Mouse (Mus musculus): ENCODE measurements around the gene Dppa4.
A peak's percentile ranks its signal among the peaks of the same experiment; 100 is the strongest.
"Not testable (repeated sequence)": the region's sequence is repeated elsewhere in the genome, so short reads cannot be mapped to it uniquely, and the experiment has no call there.

Dppa4 gene

GRCm38 (mm10) chr16:48283517-48283916 lies at the start of gene Dppa4:
Dppa4 (plus strand) TSS chr16:48283733.
- no peak for DNase-seq (ENCODE audit: low read depth, low spot score)

GRCm38 (mm10) chr16:48234999-48235398 lies 48.5 kb upstream of the Dppa4 start:
- DNase-seq (ENCODE audit: low read depth, low spot score): no peak

DNA sequence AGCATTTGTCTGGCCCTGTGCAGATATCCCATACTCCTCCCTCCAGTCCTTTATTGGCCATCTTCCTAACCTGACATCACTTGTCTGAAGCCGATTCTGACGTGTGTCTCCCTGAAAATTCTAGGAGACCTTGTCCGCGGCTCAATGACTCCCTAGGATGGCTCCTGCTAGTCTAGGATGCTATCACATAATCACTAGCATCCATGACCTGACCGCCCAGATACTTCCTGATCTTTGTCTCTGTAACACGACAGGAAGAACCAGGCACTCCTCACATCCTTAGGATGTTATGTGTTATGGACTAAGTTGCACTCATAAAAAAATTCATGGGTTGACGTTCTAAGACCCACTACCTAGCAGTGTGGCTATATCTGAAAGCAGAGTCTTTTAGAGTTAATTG lies 45.9 kb upstream of the Dppa4 start:
- no peak for DNase-seq (ENCODE audit: low read depth, low spot score)

GRCm38 (mm10) chr16:48247044-48247661 lies 36.4 kb upstream of the Dppa4 start:
- no peak for DNase-seq (ENCODE audit: low read depth, low spot score)

DNA sequence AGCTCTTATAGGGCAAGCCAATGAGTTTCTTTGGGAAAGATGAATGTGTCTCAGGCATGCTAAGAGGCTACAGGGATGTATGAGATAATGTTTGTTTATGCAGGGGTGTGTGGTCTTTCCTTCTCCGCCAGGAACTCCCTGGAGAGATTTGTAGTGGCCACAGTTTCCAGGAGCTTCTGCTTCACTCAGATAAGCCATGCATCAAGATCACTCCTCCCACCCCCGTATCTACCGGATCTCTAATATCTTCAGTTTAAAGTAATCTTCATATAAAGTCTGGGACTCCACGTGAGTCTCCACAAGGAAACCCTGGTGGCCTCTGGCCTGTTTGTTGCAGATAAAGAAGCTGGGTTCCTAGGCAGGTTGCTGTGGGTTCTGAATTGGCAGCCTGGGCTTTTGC lies 30.7 kb upstream of the Dppa4 start:
- no peak for DNase-seq (ENCODE audit: low read depth, low spot score)

- no peak for DNase-seq (ENCODE audit: low read depth, low spot score)
These were observed 28.9 kb upstream of the Dppa4 start for GRCm38 (mm10) chr16:48254584-48254983.

- DNase-seq (ENCODE audit: low read depth, low spot score): no peak
These were observed 24.0 kb upstream of the Dppa4 start for GRCm38 (mm10) chr16:48259519-48259918.

- no peak for DNase-seq (ENCODE audit: low read depth, low spot score)
These were observed 20.6 kb upstream of the Dppa4 start for GRCm38 (mm10) chr16:48262901-48263300.

GRCm38 (mm10) chr16:48265856-48266255 lies 17.7 kb upstream of the Dppa4 start:
- DNase-seq (ENCODE audit: low read depth, low spot score): no peak

GRCm38 (mm10) chr16:48276940-48277339 lies 6.6 kb upstream of the Dppa4 start:
- DNase-seq (ENCODE audit: low read depth, low spot score): no peak

DNA sequence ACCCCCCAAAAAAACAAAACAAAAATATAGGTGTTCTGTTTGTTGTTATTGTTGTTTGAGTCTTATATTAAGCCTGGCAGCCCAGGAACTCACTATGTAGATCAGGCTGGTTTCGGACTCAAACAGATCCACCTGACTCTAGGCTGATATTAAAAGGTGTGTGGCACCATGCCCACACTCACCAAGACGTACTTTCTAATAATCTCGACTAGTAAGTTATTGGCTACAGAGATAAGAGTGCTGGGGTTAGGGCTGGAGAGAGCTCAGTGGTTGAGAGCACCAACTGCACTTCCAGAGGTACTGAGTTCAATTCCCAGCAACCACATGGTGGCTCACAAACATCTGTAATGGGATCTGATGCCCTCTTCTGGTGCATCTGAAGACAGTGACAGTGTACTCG lies 2.6 kb upstream of the Dppa4 start:
- no peak for DNase-seq (ENCODE audit: low read depth, low spot score)

DNA sequence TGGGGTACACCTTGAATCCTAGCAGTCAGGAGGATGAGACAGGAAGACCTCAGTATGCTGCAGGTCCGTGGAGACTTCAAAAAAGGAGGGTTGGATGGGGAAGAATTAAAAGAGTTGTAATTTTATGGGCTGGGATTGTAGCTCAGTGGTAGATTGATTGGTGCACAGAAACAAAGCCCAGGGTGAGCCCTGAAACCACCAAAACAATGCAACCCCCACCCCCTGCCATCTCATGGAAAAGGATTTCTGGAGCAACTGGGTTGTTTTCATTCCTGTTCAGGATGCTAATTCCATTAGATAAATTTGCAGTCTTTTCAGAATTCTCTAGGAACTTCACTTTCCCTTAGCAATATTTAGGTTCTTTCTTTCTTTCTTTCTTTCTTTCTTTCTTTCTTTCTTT lies 732 bp upstream of the Dppa4 start:
- no peak for DNase-seq (ENCODE audit: low read depth, low spot score)

GRCm38 (mm10) chr16:48285517-48285916 lies 2.0 kb downstream of the Dppa4 start:
- DNase-seq (ENCODE audit: low read depth, low spot score): no peak

DNA sequence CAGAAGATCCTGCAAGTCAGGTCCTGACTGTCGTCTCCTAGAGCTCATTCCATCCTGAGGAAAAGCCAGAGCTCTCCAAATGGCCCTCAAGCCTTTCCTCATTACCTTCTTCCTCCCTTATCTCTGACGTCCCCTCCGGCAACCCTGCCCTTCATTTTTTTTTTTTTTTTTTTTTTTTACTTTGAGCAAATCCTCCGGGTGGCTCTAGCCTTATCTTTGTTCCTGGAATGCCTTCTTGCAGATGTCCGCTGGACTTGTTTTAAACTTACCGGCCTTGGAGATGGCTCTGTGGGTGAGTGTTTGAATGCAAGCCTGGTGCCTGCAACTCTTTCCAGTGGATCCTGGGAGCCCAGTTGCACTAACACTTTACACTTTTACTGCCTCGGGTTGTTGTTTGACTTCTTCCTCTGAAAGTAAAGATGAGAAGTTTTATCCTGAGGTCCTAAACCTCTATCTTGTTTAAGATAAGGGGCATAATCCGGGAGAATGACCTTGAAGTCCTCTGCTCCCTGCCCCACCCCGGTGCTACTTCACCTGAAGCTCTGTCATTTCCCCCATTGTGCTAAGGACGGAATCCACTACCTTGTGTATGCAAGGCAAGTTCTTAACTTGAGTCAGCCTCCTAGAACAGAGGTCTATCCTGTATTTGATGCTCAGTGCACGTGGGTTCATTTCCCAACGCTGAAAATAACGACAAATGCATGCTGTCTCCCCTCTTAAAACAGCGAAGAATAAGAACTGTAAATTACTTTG lies 14.0 kb downstream of the Dppa4 start:
- DNase-seq (ENCODE audit: low read depth, low spot score): no peak

GRCm38 (mm10) chr16:48299884-48300283 lies 16.4 kb downstream of the Dppa4 start:
- DNase-seq (ENCODE audit: low read depth, low spot score): no peak

- no peak for DNase-seq (ENCODE audit: low read depth, low spot score)
These were observed 20.0 kb downstream of the Dppa4 start, which contains the start of gene Dppa2 for GRCm38 (mm10) chr16:48303509-48303908. Dppa2 (plus strand) TSS chr16:48303908.

- peak; percentile 12 for DNase-seq (ENCODE audit: low read depth, low spot score)
These were observed 20.4 kb downstream of the Dppa4 start for GRCm38 (mm10) chr16:48303983-48304382.

DNA sequence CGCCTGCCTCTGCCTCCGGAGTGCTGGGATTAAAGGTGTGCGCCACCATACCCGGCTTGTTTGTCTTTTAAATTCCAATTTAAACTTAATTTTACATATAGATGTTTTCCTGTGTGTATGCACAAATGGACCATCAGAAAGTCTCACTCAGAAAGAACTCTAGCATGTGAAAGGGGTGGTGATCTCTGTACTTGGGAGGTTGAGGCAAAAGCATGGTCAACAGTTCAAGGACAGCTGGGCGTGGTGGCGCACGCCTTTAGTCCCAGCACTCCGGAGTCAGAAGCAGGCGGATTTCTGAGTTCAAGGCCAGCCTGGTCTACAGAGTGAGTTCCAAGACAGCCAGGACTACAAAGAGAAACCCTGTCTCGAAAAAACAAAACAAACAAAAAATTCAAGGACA lies 25.4 kb downstream of the Dppa4 start:
- not testable (repeated sequence) for DNase-seq (ENCODE audit: low read depth, low spot score)

DNA sequence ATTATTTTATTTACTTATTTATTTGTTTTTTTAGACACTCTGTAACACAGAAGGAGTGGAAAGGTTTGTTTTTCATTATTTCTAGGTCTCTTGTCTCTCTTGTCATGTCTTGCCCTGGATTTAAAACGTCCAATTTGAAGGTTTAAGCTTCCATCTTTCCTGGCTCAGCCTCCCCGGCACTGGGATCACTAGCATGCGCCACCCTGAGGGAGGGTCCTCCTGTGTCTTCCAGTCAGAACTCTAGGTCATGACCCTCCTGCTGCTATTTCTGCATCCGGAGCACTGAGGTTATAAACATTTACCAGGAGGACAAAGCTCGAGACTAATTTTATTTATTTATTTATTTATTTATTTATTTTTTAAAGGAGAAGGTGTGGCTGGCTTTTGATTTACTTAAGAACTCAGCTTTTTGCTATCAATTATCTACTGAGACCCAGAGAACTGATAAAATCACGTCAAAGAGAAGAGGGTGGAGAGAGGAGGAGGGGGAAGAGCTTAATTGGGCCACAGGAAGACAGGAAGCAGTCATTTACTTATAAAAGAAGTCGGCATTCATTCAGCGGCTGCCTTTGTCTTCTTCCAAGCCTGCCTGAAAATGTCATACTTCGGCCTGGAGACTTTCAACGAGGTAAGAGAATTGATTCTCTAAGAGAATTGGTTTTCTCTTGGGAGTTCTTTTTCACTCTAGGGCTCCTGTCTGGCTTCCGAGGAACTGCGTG lies 26.5 kb downstream of the Dppa4 start:
- no peak for DNase-seq (ENCODE audit: low read depth, low spot score)

- no peak for DNase-seq (ENCODE audit: low read depth, low spot score)
These were observed 31.8 kb downstream of the Dppa4 start for GRCm38 (mm10) chr16:48315294-48315693.

- no peak for DNase-seq (ENCODE audit: low read depth, low spot score)
These were observed 37.2 kb downstream of the Dppa4 start for GRCm38 (mm10) chr16:48320781-48321180.

DNA sequence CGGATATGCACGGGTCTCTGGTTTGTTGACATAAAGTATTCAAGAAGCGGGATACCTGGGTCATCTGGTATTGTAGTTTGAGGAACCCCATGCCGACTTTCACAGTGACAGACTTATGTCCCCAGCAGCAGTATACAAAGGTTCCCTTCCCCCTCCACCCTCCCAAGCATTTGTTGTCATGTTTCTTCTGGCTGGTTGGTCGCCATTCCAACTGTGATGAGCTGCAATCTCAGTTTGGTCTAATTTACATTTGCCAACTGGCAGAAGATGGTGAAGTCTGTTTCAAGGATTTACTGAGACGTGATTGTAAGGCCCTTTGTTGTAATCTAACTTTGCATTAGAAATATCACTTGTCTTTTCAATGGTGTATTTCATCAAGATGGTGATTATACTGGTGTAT lies 39.6 kb downstream of the Dppa4 start:
- no peak for DNase-seq (ENCODE audit: low read depth, low spot score)

Data from mesoderm, embryonic 11.5 days (tissue).